Mouse (Mus musculus) liver, adult 2 months (tissue): Measurements from ENCODE around the gene Sorl1. TPM values are rescaled to one million over a fixed set of nuclear protein-coding genes. Genes with fewer than 3 reads are reported as not detected.
A peak's percentile ranks its signal among the peaks of the same experiment; 100 is the strongest.

Experiments
- DNase-seq: peaks from one replicate; pipeline ENCODE4 v3.0.0-alpha.2; 2011; ENCODE audit warnings: low read depth, low spot score; ENCODE audit errors: extremely low read depth
- H3K27ac ChIP-seq: fragments of 200-500 bp; replicated peaks from 2 replicates; pipeline ENCODE4 v1.5.1; 2012; ENCODE audit warnings: low read depth, mild to moderate bottlenecking, control low read depth, inconsistent platforms, low read length; ENCODE audit not compliant: insufficient read depth
- H3K27me3 ChIP-seq: fragments of 200-500 bp; 2 replicates; pipeline ENCODE4 v1.6.1; 2012; ENCODE audit warnings: mild to moderate bottlenecking, moderate library complexity, low read length, inconsistent platforms; ENCODE audit not compliant: control insufficient read depth, insufficient read depth
- H3K36me3 ChIP-seq: fragments of 200-500 bp; 2 replicates; pipeline ENCODE4 v1.6.1; 2012; ENCODE audit warnings: low read length, inconsistent platforms; ENCODE audit not compliant: control insufficient read depth, insufficient read depth
- H3K4me1 ChIP-seq: fragments of 200-500 bp; 2 replicates; pipeline ENCODE4 v1.6.1; 2011; ENCODE audit warnings: low read length; ENCODE audit not compliant: control insufficient read depth, insufficient read depth
- H3K4me3 ChIP-seq: fragments of 200-500 bp; 2 replicates; pipeline ENCODE4 v1.5.1; 2011; ENCODE audit warnings: low read depth, mild to moderate bottlenecking, control low read depth, low read length, moderate library complexity; ENCODE audit not compliant: insufficient read depth
- H3K79me2 ChIP-seq: fragments of 200-500 bp; 2 replicates; pipeline ENCODE4 v1.6.1; 2012; ENCODE audit warnings: inconsistent platforms, mild to moderate bottlenecking, low read length, moderate library complexity; ENCODE audit not compliant: control insufficient read depth, insufficient read depth
- H3K9ac ChIP-seq: fragments of 200-500 bp; 2 replicates; pipeline ENCODE4 v1.6.1; 2012; ENCODE audit warnings: low read depth, mild to moderate bottlenecking, control low read depth, inconsistent platforms, low read length
- CTCF ChIP-seq: fragments of 200-500 bp; IDR thresholded peaks from 2 replicates; pipeline ENCODE4 v1.5.1; 2011; ENCODE audit warnings: low read depth, low read length, control low read depth
- POLR2A ChIP-seq: fragments of 200-500 bp; IDR thresholded peaks from 2 replicates; pipeline ENCODE4 v1.6.1; 2011; ENCODE audit warnings: low read length, control low read depth; ENCODE audit not compliant: insufficient read depth; ENCODE audit errors: extremely low read depth
- WGBS: fragments of 180-500 bp; shearing (Covaris S2); methylation state at CpG from one replicate; pipeline ENCODE4 v1.1.7; 2018; 5-methylcytosine and 5-hydroxymethylcytosine counted together
- polyA plus RNA-seq: library from polyadenylated mRNA; depleted of rRNA; stranded (reverse); fragments of >200 nt; gene quantifications from 2 replicates; pipeline ENCODE4 v1.2.3, GENCODE M21; 2012
- total RNA-seq: library from RNA; depleted of rRNA; stranded (reverse); fragments of >200 nt; gene quantifications from 2 replicates; pipeline ENCODE4 v1.2.3, GENCODE M21; 2014

The Sorl1 gene
- total and polyA plus RNA-seq, 2 experiments: 1.4 to 2.3 TPM

- H3K4me3 ChIP-seq: no peak overlapping the region
- 74% methylated on average over 4 of the region's 4 CpGs for WGBS
- no peaks in the 10 kb centered on the region for H3K27me3 ChIP-seq
- H3K36me3 ChIP-seq: no peaks in the 10 kb centered on the region
- TF ChIP-seq CTCF (no peak), POLR2A (no peak)
- no peak for DNase-seq
- no peak overlapping the region for H3K27ac ChIP-seq
- no peaks in the 10 kb centered on the region for H3K4me1 ChIP-seq
- no peak overlapping the region for H3K9ac ChIP-seq
- no peaks in the 10 kb centered on the region for H3K79me2 ChIP-seq
These were observed 181.0 kb downstream of the Sorl1 start for GRCm38 (mm10) chr9:41942970-41943635.

- TF ChIP-seq POLR2A: no peak
- TF ChIP-seq CTCF: no peak
- no peak overlapping the region for H3K9ac ChIP-seq
- H3K27ac ChIP-seq: no peak overlapping the region
- no peaks in the 10 kb centered on the region for H3K79me2 ChIP-seq
- H3K36me3 ChIP-seq: no peaks in the 10 kb centered on the region
- WGBS: 91% methylated on average over 10 of the region's 10 CpGs
- no peak overlapping the region for H3K4me3 ChIP-seq
- H3K27me3 ChIP-seq: no peaks in the 10 kb centered on the region
- H3K4me1 ChIP-seq: no peaks in the 10 kb centered on the region
- DNase-seq: no peak
These were observed 183.7 kb downstream of the Sorl1 start for GRCm38 (mm10) chr9:41940311-41940853.

- Histone ChIP-seq H3K79me2 (no peaks in the 10 kb centered on the region), H3K27me3 (0 out of 2 replicates have a peak, but pooled peaks cover 2% of the 10 kb centered on the region), H3K4me1 (no peaks in the 10 kb centered on the region), H3K27ac (no peak overlapping the region), H3K4me3 (no peak overlapping the region), H3K36me3 (no peaks in the 10 kb centered on the region), H3K9ac (no peak overlapping the region)
- no peak for TF ChIP-seq CTCF
- no peak for TF ChIP-seq POLR2A
- DNase-seq: no peak
- 66% methylated on average over 8 of the region's 8 CpGs for WGBS
These were observed 185.6 kb downstream of the Sorl1 start for GRCm38 (mm10) chr9:41938449-41938848.

GRCm38 (mm10) chr9:41937967-41938348, 186.1 kb downstream of the Sorl1 start:
- Histone ChIP-seq H3K27ac (no peak overlapping the region), H3K36me3 (no peaks in the 10 kb centered on the region), H3K79me2 (no peaks in the 10 kb centered on the region), H3K9ac (no peak overlapping the region), H3K4me1 (no peaks in the 10 kb centered on the region), H3K4me3 (no peak overlapping the region), H3K27me3 (0 out of 2 replicates have a peak, but pooled peaks cover 2% of the 10 kb centered on the region)
- peak; percentile 14 for DNase-seq
- WGBS: 31% methylated on average over 3 of the region's 3 CpGs
- no peak for TF ChIP-seq POLR2A
- no peak for TF ChIP-seq CTCF

GRCm38 (mm10) chr9:41937341-41937966, 186.6 kb downstream of the Sorl1 start:
- Histone ChIP-seq H3K36me3 (no peaks in the 10 kb centered on the region), H3K9ac (no peak overlapping the region), H3K27me3 (0 out of 2 replicates have a peak, but pooled peaks cover 2% of the 10 kb centered on the region), H3K79me2 (no peaks in the 10 kb centered on the region), H3K27ac (no peak overlapping the region), H3K4me1 (no peaks in the 10 kb centered on the region), H3K4me3 (no peak overlapping the region)
- TF ChIP-seq POLR2A (no peak), CTCF (no peak)
- WGBS: 80% methylated on average over 8 of the region's 8 CpGs
- DNase-seq: no peak

- no peak for TF ChIP-seq POLR2A
- no peak overlapping the region for H3K9ac ChIP-seq
- WGBS: 67% methylated on average over 1 of the region's 1 CpGs
- no peak overlapping the region for H3K4me3 ChIP-seq
- no peak overlapping the region for H3K27ac ChIP-seq
- no peaks in the 10 kb centered on the region for H3K36me3 ChIP-seq
- 0 out of 2 replicates have a peak, but pooled peaks cover 2% of the 10 kb centered on the region for H3K27me3 ChIP-seq
- DNase-seq: no peak
- H3K79me2 ChIP-seq: no peaks in the 10 kb centered on the region
- H3K4me1 ChIP-seq: no peaks in the 10 kb centered on the region
These were observed 187.5 kb downstream of the Sorl1 start for GRCm38 (mm10) chr9:41936598-41936997.
